Mouse (Mus musculus) intestine, embryonic 14.5 days (tissue): ENCODE data around the gene Cemip2. TPM values are rescaled to one million over a fixed set of nuclear protein-coding genes. Genes with fewer than 3 reads are reported as not detected.

Experiments
- ATAC-seq: fragments of 200-750 bp; cut with Nextera tagmentation; replicated peaks from 2 replicates; pipeline ENCODE4 v1.8.0; 2017; ENCODE audit warnings: low read depth, moderate number of reproducible peaks, moderate TSS enrichment, moderate library complexity; ENCODE audit not compliant: low FRiP score, low TSS enrichment
- DNase-seq: peaks from one replicate; pipeline ENCODE4 v3.0.0-alpha.2; 2018; ENCODE audit warnings: low spot score
- H3K27ac ChIP-seq: fragments of 300-500 bp; sonication (generic); 2 replicates; pipeline ENCODE4 v1.5.1; 2014; ENCODE audit warnings: low read depth, mild to moderate bottlenecking, control low read depth
- H3K27me3 ChIP-seq: fragments of 300-500 bp; sonication (generic); replicated peaks from 2 replicates; pipeline ENCODE4 v1.6.1; 2014; ENCODE audit warnings: low read length, control low read depth; ENCODE audit not compliant: control insufficient read depth, insufficient read depth
- H3K36me3 ChIP-seq: fragments of 300-500 bp; sonication (generic); 2 replicates; pipeline ENCODE4 v1.6.1; 2014; ENCODE audit warnings: low read length, control low read depth; ENCODE audit not compliant: control insufficient read depth, insufficient read depth
- H3K4me1 ChIP-seq: fragments of 300-500 bp; sonication (generic); replicated peaks from 2 replicates; pipeline ENCODE4 v1.6.1; 2014; ENCODE audit warnings: low read length, control low read depth, mixed read lengths; ENCODE audit not compliant: control insufficient read depth, insufficient read depth
- H3K4me2 ChIP-seq: fragments of 300-500 bp; sonication (generic); 2 replicates; pipeline ENCODE4 v1.6.1; 2014; ENCODE audit warnings: low read length
- H3K4me3 ChIP-seq: fragments of 300-500 bp; sonication (generic); 2 replicates; pipeline ENCODE4 v1.5.1; 2014; ENCODE audit warnings: low read depth, low read length, control low read depth, mixed read lengths
- H3K9ac ChIP-seq: fragments of 300-500 bp; sonication (generic); 2 replicates; pipeline ENCODE4 v1.6.1; 2014; ENCODE audit warnings: mild to moderate bottlenecking, low read length
- H3K9me3 ChIP-seq: fragments of 300-500 bp; sonication (generic); 2 replicates; pipeline ENCODE4 v1.6.1; 2016; ENCODE audit warnings: low read length, control low read depth; ENCODE audit not compliant: control insufficient read depth
- WGBS: fragments of 180-500 bp; shearing (Covaris S2); extraction: QIAGEN DNeasy Blood & Tissue Kit; methylation state at CpG from one replicate; pipeline ENCODE4 v1.1.7; 2014; 5-methylcytosine and 5-hydroxymethylcytosine counted together
- polyA plus RNA-seq: library from polyadenylated mRNA; unstranded; fragments of >200 nt; fragmentation: Nextera tagmentation; extraction: Ambion mirVana; gene quantifications from 2 replicates; pipeline ENCODE4 v1.2.1, GENCODE M21; 2014

Gene Cemip2
- polyA plus RNA-seq, 1 experiment from 2014 or later = 14.8 TPM

DNA sequence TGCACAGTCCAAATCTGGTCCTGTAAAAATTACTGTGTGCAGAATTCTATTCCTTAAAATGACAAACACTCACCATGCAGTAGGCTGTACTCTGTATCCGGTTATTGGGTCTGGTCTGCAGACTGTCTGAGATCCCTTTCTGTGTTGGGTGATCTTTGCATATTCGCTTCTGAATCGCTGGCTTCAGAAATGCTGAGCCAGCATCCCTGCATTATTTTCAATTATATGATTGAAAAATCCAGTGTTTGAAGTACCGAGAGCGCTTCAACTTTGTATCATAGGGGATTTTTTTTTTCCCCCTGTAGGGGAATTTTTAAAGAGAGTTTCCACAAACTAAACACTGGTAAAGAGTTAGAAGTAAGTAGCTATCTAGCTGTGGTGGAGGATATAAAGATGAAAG, 32.0 kb downstream of the Cemip2 start:
- Histone ChIP-seq H3K4me3 (no peak overlapping the region), H3K36me3 (peaks cover 71% of the 10 kb centered on the region), H3K27me3 (no peaks in the 10 kb centered on the region), H3K4me2 (no peak overlapping the region), H3K27ac (no peak overlapping the region), H3K4me1 (no peaks in the 10 kb centered on the region), H3K9ac (no peak overlapping the region), H3K9me3 (no peaks in the 10 kb centered on the region)
- ATAC-seq (no peak), DNase-seq (no peak)
- 94% methylated on average over 5 of the region's 5 CpGs for WGBS

DNA sequence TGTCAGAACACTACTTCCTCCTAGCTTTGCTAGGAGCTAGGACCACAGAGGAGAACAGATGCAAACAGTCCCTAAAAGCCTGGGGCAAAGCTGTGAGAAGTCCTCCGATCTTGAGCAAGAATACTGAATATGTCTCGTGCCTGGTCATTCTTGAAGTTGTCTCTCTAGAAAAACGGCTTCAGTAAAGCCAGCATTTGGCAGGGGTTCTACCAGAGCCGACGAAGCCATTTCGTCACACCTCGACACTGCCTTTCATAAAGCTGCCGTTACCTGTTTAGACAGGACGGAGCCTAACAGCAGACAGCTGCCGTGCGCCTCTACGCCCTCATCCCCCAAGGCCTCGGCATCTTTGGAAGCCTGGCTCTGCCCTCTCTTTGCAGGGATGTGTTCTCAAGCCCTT, 35.4 kb downstream of the Cemip2 start:
- no peak for ATAC-seq
- H3K4me2 ChIP-seq = no peak overlapping the region
- no peaks in the 10 kb centered on the region for H3K9me3 ChIP-seq
- no peaks in the 10 kb centered on the region for H3K27me3 ChIP-seq
- H3K9ac ChIP-seq = no peak overlapping the region
- no peak overlapping the region for H3K27ac ChIP-seq
- H3K4me3 ChIP-seq = no peak overlapping the region
- no peak for DNase-seq
- H3K36me3 ChIP-seq = peaks cover 74% of the 10 kb centered on the region
- 72% methylated on average over 13 of the region's 13 CpGs for WGBS
- H3K4me1 ChIP-seq = no peaks in the 10 kb centered on the region

DNA sequence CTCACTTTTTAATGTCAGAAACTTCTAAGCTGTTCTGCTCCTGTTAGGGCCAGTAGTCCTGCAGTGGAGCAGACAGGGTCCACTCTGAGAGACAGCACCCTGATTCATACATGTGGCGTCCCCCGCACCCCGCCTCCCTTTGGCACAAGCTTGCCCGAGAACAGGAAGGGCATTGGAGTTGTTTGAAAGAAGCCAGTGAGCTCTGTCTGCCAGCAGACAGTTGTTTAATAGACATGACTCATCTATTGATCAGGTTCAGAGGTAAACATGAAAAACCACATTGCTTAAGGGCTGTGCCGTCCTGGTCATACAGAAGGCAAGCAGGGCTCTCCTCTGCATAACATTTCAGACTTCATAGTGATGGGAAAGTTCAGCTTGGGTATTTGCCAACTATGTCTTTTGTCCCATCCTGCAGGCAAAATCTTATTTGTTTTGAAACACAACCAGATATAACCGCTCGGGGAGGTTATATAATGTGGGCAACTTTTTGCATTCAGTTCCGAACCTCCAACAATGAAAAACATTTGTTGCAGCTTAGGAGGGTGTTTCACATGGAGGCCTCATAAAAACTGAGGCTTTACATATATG, 36.4 kb downstream of the Cemip2 start:
- DNase-seq = no peak
- Histone ChIP-seq H3K36me3 (peaks cover 76% of the 10 kb centered on the region), H3K27ac (no peak overlapping the region), H3K4me3 (no peak overlapping the region), H3K9me3 (no peaks in the 10 kb centered on the region), H3K4me1 (no peaks in the 10 kb centered on the region), H3K9ac (no peak overlapping the region), H3K27me3 (no peaks in the 10 kb centered on the region), H3K4me2 (no peak overlapping the region)
- no peak for ATAC-seq
- 71% methylated on average over 8 of the region's 8 CpGs for WGBS

DNA sequence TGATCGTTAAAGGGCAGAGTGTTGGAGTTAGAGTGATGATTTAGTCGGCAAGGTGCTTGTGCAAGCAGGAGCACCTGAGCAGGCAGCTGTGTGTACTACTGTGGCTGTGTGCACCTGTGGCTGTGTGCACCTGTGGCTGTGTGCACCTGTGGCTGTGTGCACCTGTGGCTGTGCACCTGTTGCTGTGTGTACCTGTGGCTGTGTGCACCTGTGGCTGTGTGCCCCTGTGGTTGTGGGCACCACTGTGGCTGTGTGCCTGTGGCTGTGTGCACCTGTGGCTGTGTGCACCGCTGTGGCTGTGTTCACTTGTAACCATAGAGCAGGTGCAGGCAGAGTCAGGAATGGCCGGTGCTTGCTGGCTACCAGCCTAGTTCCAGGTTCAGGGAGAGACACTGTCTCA, 38.1 kb downstream of the Cemip2 start:
- Histone ChIP-seq H3K27ac (no peak overlapping the region), H3K9me3 (no peaks in the 10 kb centered on the region), H3K27me3 (no peaks in the 10 kb centered on the region), H3K4me1 (no peaks in the 10 kb centered on the region), H3K4me2 (no peak overlapping the region), H3K36me3 (peaks cover 68% of the 10 kb centered on the region), H3K9ac (no peak overlapping the region), H3K4me3 (no peak overlapping the region)
- WGBS = 90% methylated on average over 4 of the region's 4 CpGs
- ATAC-seq (no peak), DNase-seq (no peak)

DNA sequence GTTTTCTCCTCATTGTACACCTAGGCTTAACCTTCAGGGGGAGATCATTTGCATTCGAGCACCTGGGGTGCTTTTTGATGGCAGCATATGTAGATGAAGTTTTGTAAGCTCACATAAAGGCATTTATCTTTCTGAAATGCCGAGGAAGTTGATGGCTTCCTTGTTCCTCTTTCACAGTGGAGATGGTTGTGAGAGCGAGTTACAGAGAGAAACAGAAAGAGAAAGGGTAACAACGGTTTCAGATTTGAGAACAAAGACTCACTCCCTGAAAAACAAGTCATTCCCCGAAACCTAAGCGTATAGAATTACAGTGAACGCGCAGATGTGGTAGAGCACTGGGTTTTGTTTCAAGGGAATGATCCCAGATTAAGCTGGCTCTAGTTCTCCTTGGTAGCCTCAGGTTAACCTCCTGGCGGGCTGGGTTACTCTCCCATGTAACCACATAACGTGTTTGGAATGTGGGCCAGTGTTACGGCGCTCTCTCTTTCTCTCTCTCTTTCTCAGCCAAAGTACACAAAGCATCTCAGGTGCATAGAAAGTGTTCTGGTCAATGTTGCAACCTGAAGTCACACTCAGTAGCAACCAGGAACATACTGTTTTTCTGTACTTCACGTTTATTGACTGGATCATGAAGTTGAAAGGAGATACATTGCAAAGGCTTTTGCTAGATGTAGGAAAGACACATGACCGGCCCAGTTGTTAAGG, 40.0 kb downstream of the Cemip2 start:
- H3K9me3 ChIP-seq = no peaks in the 10 kb centered on the region
- no peaks in the 10 kb centered on the region for H3K27me3 ChIP-seq
- no peak overlapping the region for H3K27ac ChIP-seq
- H3K4me3 ChIP-seq = no peak overlapping the region
- H3K9ac ChIP-seq = no peak overlapping the region
- peaks cover 50% of the 10 kb centered on the region for H3K36me3 ChIP-seq
- H3K4me1 ChIP-seq = no peaks in the 10 kb centered on the region
- DNase-seq = no peak
- WGBS = 91% methylated on average over 14 of the region's 14 CpGs
- ATAC-seq = no peak
- H3K4me2 ChIP-seq = no peak overlapping the region

DNA sequence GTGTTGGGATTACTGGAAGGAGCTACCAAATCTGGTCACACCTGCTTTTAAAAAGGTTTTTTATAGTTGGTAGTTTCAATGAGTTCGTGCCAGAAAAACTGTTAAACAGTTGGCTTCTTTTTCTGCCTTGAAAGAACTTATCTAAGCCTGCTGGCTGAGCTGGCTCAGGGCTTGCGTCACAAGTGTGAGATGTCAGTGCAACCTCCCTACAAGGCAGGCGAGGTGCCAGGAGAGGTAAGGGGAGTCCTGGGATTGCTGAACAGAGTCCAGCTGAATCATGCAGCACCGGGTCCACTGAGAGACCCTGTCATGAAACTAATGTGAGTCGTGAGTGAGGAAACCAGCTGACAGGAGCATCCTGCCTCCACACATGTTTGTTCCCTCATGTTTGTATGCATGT, 41.4 kb downstream of the Cemip2 start:
- ATAC-seq (no peak), DNase-seq (no peak)
- WGBS = 76% methylated on average over 5 of the region's 5 CpGs
- Histone ChIP-seq H3K4me2 (no peak overlapping the region), H3K27ac (no peak overlapping the region), H3K36me3 (peaks cover 47% of the 10 kb centered on the region), H3K27me3 (no peaks in the 10 kb centered on the region), H3K9ac (no peak overlapping the region), H3K9me3 (no peaks in the 10 kb centered on the region), H3K4me3 (no peak overlapping the region), H3K4me1 (no peaks in the 10 kb centered on the region)

DNA sequence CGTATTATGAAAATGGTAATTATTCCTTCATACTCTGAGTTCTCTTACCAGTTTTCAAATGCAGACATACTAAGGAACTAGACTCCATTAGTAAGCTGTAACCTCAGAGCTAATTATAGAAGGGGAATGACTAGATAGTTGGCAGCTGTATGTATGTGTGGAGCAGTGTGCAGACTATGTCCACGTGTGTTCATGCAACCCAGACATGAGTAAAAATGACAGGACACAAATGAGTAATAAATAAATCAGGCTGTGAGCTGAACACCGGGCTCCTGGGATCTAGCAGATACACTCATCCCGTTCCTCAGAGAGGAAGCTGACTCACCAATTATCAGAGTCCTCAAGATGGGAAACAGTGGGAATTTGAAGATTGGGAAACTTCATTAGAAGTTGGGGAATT, 42.0 kb downstream of the Cemip2 start:
- Histone ChIP-seq H3K4me3 (no peak overlapping the region), H3K4me1 (no peaks in the 10 kb centered on the region), H3K27me3 (no peaks in the 10 kb centered on the region), H3K9me3 (no peaks in the 10 kb centered on the region), H3K27ac (no peak overlapping the region), H3K4me2 (no peak overlapping the region), H3K9ac (no peak overlapping the region), H3K36me3 (peaks cover 46% of the 10 kb centered on the region)
- no peak for DNase-seq
- WGBS = 62% methylated on average over 4 of the region's 4 CpGs
- ATAC-seq = no peak

DNA sequence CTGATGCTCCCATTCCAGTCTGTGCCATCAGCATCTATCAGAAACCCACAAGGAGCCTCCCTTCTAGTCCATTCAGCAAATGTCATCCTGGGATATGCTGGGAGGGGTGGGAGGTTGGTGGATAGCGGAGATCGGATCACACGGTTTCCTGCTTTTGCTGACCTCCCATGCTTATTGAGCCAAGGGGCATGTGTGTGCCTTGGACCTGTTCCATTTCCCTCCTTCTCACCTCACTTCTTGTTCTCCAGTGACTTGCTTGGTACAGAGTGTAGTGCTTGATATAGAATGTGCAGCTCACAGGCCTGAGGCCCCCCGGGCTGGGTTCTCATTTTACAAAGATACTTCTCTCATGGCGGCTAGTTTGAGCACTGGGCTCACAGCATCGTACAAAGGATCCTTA, 43.7 kb downstream of the Cemip2 start:
- Histone ChIP-seq H3K9ac (no peak overlapping the region), H3K9me3 (no peaks in the 10 kb centered on the region), H3K4me1 (no peaks in the 10 kb centered on the region), H3K36me3 (peaks cover 40% of the 10 kb centered on the region), H3K27me3 (no peaks in the 10 kb centered on the region), H3K4me3 (no peak overlapping the region), H3K27ac (no peak overlapping the region), H3K4me2 (no peak overlapping the region)
- WGBS = 86% methylated on average over 6 of the region's 6 CpGs
- DNase-seq (no peak), ATAC-seq (no peak)

DNA sequence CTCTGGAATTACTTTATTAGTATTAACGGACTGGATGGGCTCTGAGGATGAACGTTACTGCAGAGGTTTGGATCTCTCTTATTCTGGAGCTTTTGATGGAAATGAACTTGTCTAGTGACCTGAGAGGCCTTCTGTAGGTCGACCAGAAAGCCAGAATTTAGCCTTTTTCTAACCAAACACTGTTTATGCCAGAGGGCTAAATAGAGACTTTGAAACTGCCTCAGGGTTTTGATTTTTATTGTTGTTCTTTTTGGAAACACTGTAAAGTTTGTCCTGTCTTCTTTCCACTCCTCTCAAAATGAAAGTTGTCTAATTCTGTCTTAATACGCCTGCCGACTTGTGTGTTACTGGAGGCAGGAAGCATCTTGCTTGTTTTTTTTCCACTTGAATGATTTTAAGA, 46.0 kb downstream of the Cemip2 start:
- Histone ChIP-seq H3K9ac (no peak overlapping the region), H3K27ac (no peak overlapping the region), H3K9me3 (no peaks in the 10 kb centered on the region), H3K36me3 (peaks cover 27% of the 10 kb centered on the region), H3K27me3 (no peaks in the 10 kb centered on the region), H3K4me3 (no peak overlapping the region), H3K4me1 (peaks cover 4% of the 10 kb centered on the region), H3K4me2 (no peak overlapping the region)
- WGBS = 81% methylated on average over 5 of the region's 5 CpGs
- no peak for ATAC-seq
- DNase-seq = no peak
